Mouse (Mus musculus): ENCODE results near the gene Angptl7.

The Angptl7 gene

GRCm38 (mm10) chr4:148495160-148495559 is 5.1 kb downstream of the Angptl7 start:
- no peak for DNase-seq

- no peak for DNase-seq
These were observed 8.8 kb downstream of the Angptl7 start for GRCm38 (mm10) chr4:148491448-148491847.

GRCm38 (mm10) chr4:148490502-148490901 is 9.8 kb downstream of the Angptl7 start:
- DNase-seq, result peak in 1 of 2 experiments; percentile 38

GRCm38 (mm10) chr4:148487841-148488240 is 12.4 kb downstream of the Angptl7 start:
- no peak for DNase-seq

GRCm38 (mm10) chr4:148484511-148484910 is 15.7 kb downstream of the Angptl7 start:
- DNase-seq, result no peak

- DNase-seq, result no peak
These were observed 18.6 kb downstream of the Angptl7 start for GRCm38 (mm10) chr4:148481557-148482168.

GRCm38 (mm10) chr4:148480245-148480644 is 20.0 kb downstream of the Angptl7 start:
- no peak for DNase-seq

- DNase-seq, result peak in 1 of 2 experiments; percentile 31
These were observed 26.8 kb downstream of the Angptl7 start for GRCm38 (mm10) chr4:148473496-148473895.

GRCm38 (mm10) chr4:148472436-148473174 is 27.7 kb downstream of the Angptl7 start:
- DNase-seq, result no peak

GRCm38 (mm10) chr4:148471363-148471806 is 28.9 kb downstream of the Angptl7 start:
- DNase-seq, result no peak

GRCm38 (mm10) chr4:148469487-148470252 is 30.6 kb downstream of the Angptl7 start:
- DNase-seq, result no peak

GRCm38 (mm10) chr4:148468396-148468795 is 31.9 kb downstream of the Angptl7 start:
- DNase-seq, result no peak

- DNase-seq, result no peak
These were observed 33.7 kb downstream of the Angptl7 start for GRCm38 (mm10) chr4:148466511-148467079.

- DNase-seq, result no peak
These were observed 35.4 kb downstream of the Angptl7 start for GRCm38 (mm10) chr4:148464869-148465268.

- no peak for DNase-seq
These were observed 36.0 kb downstream of the Angptl7 start for GRCm38 (mm10) chr4:148464301-148464700.

GRCm38 (mm10) chr4:148463208-148463960 is 36.9 kb downstream of the Angptl7 start:
- peak in 1 of 2 experiments; percentile 45 for DNase-seq

- peak in 1 of 2 experiments; percentile 28 for DNase-seq
These were observed 37.5 kb downstream of the Angptl7 start for GRCm38 (mm10) chr4:148462717-148463116.

- no peak for DNase-seq
These were observed 38.5 kb downstream of the Angptl7 start for GRCm38 (mm10) chr4:148461772-148462171.

GRCm38 (mm10) chr4:148460656-148461284 is 39.5 kb downstream of the Angptl7 start:
- DNase-seq, result no peak

GRCm38 (mm10) chr4:148455477-148456025 is 44.7 kb downstream of the Angptl7 start:
- no peak for DNase-seq

GRCm38 (mm10) chr4:148453707-148454106 is 46.6 kb downstream of the Angptl7 start:
- DNase-seq, result no peak
